Mouse (Mus musculus) midbrain, postnatal 0 days (tissue): ENCODE measurements at regions not wholly inside any gene's neighbourhood (a gene's known extent, or its start where the extent isn't known, plus 50 kb on each side); places are given as distances from the start of the nearest gene placed in this dataset.

ENCODE experiments used
- ATAC-seq: fragments of 200-750 bp; cut with Nextera tagmentation; 2 replicates; pipeline ENCODE4 v1.8.0; 2017; ENCODE audit warnings: moderate number of reproducible peaks, mild to moderate bottlenecking, moderate TSS enrichment, moderate library complexity; ENCODE audit not compliant: low FRiP score
- DNase-seq: peaks from one replicate; pipeline ENCODE4 v3.0.0-alpha.2; 2015; ENCODE audit warnings: low spot score
- H3K27ac ChIP-seq: fragments of 300-500 bp; sonication (generic); 2 replicates; pipeline ENCODE4 v1.5.1; 2014; ENCODE audit warnings: low read depth, mild to moderate bottlenecking, low read length, mixed read lengths
- H3K27me3 ChIP-seq: fragments of 300-500 bp; sonication (generic); 2 replicates; pipeline ENCODE4 v1.6.1; 2014; ENCODE audit warnings: low read length, control low read depth, mixed read lengths; ENCODE audit not compliant: insufficient read depth
- H3K36me3 ChIP-seq: fragments of 300-500 bp; sonication (generic); 2 replicates; pipeline ENCODE4 v1.6.1; 2014; ENCODE audit warnings: low read length, control low read depth, mixed read lengths; ENCODE audit not compliant: insufficient read depth
- H3K4me1 ChIP-seq: fragments of 300-500 bp; sonication (generic); 2 replicates; pipeline ENCODE4 v1.6.1; 2014; ENCODE audit warnings: mild to moderate bottlenecking, control low read depth, antibody characterized with exemption, low read length, mixed read lengths; ENCODE audit not compliant: insufficient read depth
- H3K4me2 ChIP-seq: fragments of 300-500 bp; sonication (generic); 2 replicates; pipeline ENCODE4 v1.6.1; 2014; ENCODE audit warnings: low read depth, mild to moderate bottlenecking, low read length, mixed read lengths; ENCODE audit not compliant: poor library complexity, severe bottlenecking
- H3K4me3 ChIP-seq: fragments of 300-500 bp; sonication (generic); 2 replicates; pipeline ENCODE4 v1.5.1; 2014; ENCODE audit warnings: low read depth, mild to moderate bottlenecking, low read length, moderate library complexity
- H3K9ac ChIP-seq: fragments of 300-500 bp; sonication (generic); replicated peaks from 2 replicates; pipeline ENCODE4 v1.6.1; 2014; ENCODE audit warnings: mild to moderate bottlenecking, low read length, moderate library complexity, mixed read lengths; ENCODE audit not compliant: poor library complexity, severe bottlenecking
- H3K9me3 ChIP-seq: fragments of 300-500 bp; sonication (generic); 2 replicates; pipeline ENCODE4 v1.6.1; 2016; ENCODE audit warnings: low read length, control low read depth
- CTCF ChIP-seq: IDR thresholded peaks from 2 replicates; pipeline ENCODE4 v1.5.1; 2016; ENCODE audit warnings: antibody characterized with exemption, mild to moderate bottlenecking
- WGBS: fragments of 180-500 bp; shearing (Covaris S2); extraction: QIAGEN DNeasy Blood & Tissue Kit; methylation state at CpG from one replicate; pipeline ENCODE4 v1.1.7; 2014; 5-methylcytosine and 5-hydroxymethylcytosine counted together

DNA sequence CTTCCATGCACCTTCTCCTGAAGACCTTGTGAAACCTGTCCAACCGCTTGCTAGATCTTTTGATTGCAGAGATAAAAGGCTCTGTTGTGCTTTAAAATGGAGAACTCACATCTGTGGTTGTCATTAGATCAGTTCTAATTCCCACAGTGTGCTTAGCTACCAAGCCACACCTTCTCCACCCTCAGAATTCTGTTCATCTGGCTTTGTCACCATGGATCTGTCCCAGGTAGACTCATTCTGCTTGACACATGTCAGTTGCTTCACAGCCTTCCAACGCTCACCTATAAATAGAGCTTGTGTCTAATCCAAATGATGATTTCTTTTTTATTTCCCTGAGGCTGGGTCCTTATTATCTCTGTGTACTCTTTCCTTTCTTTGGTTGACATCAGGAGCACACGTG lies 325.7 kb upstream of the Emcn start:
- no peak for TF ChIP-seq CTCF
- no peak overlapping the region for H3K27ac ChIP-seq
- H3K9me3 ChIP-seq, result no peaks in the 10 kb centered on the region
- WGBS, result 76% methylated on average over 3 of the region's 3 CpGs
- H3K36me3 ChIP-seq, result no peaks in the 10 kb centered on the region
- H3K4me3 ChIP-seq, result no peak overlapping the region
- ATAC-seq, result no peak
- H3K4me2 ChIP-seq, result no peak overlapping the region
- no peak for DNase-seq
- H3K4me1 ChIP-seq, result no peaks in the 10 kb centered on the region
- no peak overlapping the region for H3K9ac ChIP-seq
- H3K27me3 ChIP-seq, result no peaks in the 10 kb centered on the region

DNA sequence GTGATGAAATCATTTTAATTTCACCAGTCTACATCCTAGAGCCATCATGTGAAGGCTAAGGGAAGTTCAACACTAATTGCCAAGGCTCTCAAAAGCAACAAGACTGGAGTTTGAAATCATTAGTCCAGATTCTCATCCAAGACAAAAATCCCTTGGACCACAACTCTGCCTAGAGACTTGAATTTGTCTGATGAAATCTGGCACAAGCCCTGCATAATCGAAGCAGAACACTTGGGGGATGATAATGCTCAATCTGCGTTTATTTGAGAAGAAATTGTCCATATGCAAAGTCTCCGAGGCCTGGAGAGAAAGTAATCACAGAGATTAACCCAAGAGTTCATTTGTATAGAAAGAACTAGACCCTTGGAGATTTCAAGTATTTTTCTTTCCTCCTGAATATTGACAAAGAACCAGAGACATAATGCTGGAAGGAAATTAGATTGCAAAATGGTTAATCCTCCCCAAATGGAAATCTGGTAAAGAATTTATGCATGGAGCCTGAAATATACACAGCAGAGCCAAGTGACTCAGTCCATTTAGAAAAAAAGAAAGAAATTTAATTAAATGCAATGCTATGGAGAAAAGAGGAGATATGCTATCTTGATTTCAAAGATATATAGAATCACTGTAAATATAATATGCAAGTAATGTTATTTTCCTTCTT lies 320.8 kb upstream of the Emcn start:
- no peak overlapping the region for H3K27ac ChIP-seq
- H3K4me2 ChIP-seq, result no peak overlapping the region
- no peak for DNase-seq
- no peak overlapping the region for H3K9ac ChIP-seq
- no peaks in the 10 kb centered on the region for H3K36me3 ChIP-seq
- H3K27me3 ChIP-seq, result no peaks in the 10 kb centered on the region
- no peaks in the 10 kb centered on the region for H3K4me1 ChIP-seq
- WGBS, result 33% methylated on average over 3 of the region's 3 CpGs
- TF ChIP-seq CTCF, result no peak
- ATAC-seq, result no peak
- H3K9me3 ChIP-seq, result no peaks in the 10 kb centered on the region
- no peak overlapping the region for H3K4me3 ChIP-seq

DNA sequence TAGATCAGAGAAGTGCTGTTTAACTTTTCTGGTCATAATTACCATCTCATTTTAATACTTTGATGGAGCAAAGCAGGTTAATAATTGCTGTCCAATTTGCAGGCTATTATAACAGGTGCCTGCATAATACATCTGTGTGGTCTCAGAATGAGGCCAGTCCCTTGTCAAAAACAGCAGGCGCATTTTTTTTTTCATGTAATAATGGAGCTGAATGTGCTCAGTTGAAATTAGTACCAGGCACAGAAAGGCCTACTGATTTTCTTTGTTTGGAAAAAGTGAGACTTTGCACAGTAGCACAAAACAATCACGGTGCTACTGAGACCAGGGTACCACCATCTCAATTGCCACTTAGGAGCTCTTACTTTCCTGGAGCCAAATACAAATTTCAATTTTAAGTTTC lies 311.3 kb upstream of the Emcn start:
- Histone ChIP-seq H3K9me3 (no peaks in the 10 kb centered on the region), H3K4me2 (no peak overlapping the region), H3K4me1 (no peaks in the 10 kb centered on the region), H3K27ac (no peak overlapping the region), H3K36me3 (no peaks in the 10 kb centered on the region), H3K27me3 (no peaks in the 10 kb centered on the region), H3K4me3 (no peak overlapping the region), H3K9ac (no peak overlapping the region)
- 68% methylated on average over 2 of the region's 2 CpGs for WGBS
- TF ChIP-seq CTCF, result no peak
- no peak for DNase-seq
- ATAC-seq, result no peak

DNA sequence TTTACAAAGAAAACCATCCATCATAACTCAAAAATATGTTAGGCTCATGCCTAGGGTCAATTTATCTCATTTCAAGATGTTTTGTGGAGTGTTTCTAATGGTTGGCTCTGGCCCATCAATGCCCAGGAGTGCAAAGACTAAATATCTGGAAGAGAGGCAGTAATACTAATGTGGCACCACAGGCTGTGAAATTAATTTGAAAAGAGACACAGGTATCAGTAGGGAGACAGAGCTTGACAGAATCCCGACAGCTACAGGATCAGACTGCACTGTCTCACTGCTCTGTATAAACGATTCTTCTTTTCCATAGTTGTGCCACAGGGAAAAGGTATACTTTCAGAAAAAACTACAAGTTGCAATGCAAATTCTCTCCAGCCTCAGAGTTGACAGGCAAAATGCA lies 308.1 kb upstream of the Emcn start:
- H3K27ac ChIP-seq, result no peak overlapping the region
- no peaks in the 10 kb centered on the region for H3K27me3 ChIP-seq
- no peak for TF ChIP-seq CTCF
- WGBS, result 30% methylated on average over 2 of the region's 2 CpGs
- H3K4me2 ChIP-seq, result no peak overlapping the region
- peak; percentile 20 for DNase-seq
- H3K9ac ChIP-seq, result no peak overlapping the region
- 0 out of 2 replicates have a peak, but pooled peaks have one; percentile 31 for ATAC-seq
- H3K4me3 ChIP-seq, result no peak overlapping the region
- H3K9me3 ChIP-seq, result no peaks in the 10 kb centered on the region
- no peaks in the 10 kb centered on the region for H3K4me1 ChIP-seq
- no peaks in the 10 kb centered on the region for H3K36me3 ChIP-seq

DNA sequence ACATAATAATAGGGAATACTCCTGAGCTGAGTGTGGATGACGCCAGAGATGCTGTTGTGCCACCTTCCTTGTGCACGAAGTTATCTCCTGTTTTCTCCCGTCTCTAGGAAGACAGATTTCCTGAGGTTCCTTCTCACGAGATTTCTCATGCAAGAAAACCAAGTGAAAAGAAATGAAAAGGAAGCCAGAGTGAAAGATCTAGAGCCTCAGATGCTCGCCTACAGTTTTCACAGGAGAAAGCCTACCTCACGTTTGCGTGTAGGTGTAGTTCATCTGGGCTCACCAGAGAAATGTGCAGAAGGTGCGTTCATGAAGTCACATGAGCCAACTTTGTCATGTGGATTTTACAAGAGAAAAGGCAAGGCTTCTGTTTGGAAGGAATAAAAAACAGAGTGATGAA lies 301.2 kb upstream of the Emcn start:
- TF ChIP-seq CTCF, result no peak
- DNase-seq (no peak), ATAC-seq (no peak)
- H3K4me2 ChIP-seq, result no peak overlapping the region
- H3K27me3 ChIP-seq, result no peaks in the 10 kb centered on the region
- H3K4me1 ChIP-seq, result no peaks in the 10 kb centered on the region
- no peaks in the 10 kb centered on the region for H3K9me3 ChIP-seq
- WGBS, result 83% methylated on average over 8 of the region's 8 CpGs
- H3K27ac ChIP-seq, result no peak overlapping the region
- no peak overlapping the region for H3K9ac ChIP-seq
- H3K4me3 ChIP-seq, result no peak overlapping the region
- H3K36me3 ChIP-seq, result no peaks in the 10 kb centered on the region

DNA sequence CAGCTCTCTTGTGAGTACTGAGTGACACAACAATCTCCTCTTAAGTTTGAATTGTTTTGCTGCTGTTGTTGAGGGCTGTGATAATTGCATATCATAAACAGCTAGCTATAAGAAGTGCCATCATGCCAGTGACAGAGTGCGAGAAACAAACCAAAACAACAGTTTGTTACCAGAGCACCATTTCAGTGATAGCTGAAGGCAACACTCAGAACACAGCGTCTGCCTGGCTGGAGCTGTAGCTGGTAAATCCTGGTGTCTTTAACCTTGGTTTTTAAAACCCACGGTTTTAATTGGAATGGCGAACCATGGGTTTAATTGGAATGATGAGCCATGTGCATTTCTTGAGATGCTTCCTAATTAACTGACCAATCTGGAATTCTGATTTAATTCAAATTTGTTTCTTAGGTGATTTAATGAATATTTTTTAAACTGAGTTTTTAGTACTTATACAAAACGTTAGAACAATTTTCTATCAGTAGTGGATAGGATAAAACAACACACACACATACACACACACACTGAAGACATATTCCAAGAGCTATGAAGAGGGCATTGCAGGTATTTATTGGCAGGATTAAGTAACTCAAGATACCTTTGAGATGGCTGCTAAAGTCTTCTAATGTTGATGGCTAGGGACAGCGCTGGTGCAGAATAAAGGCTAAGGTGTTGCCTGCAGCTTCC lies 284.2 kb upstream of the Emcn start:
- Histone ChIP-seq H3K36me3 (no peaks in the 10 kb centered on the region), H3K4me1 (no peaks in the 10 kb centered on the region), H3K9me3 (no peaks in the 10 kb centered on the region), H3K4me3 (no peak overlapping the region), H3K9ac (no peak overlapping the region), H3K27ac (peak overlapping the region; percentile 55), H3K27me3 (no peaks in the 10 kb centered on the region), H3K4me2 (no peak overlapping the region)
- DNase-seq (no peak), ATAC-seq (peak; percentile 20; the same call in 1 of the 2 replicates)
- WGBS, result 68% methylated on average over 6 of the region's 6 CpGs
- TF ChIP-seq CTCF, result no peak
